Mouse (Mus musculus): Measurements from ENCODE around the gene Slc9a3r1. TPM values are rescaled to one million over a fixed set of nuclear protein-coding genes. Genes with fewer than 3 reads are reported as not detected.

The Slc9a3r1 gene
- polyA plus RNA-seq, 1 experiment from 2014 or later, result 98.7 TPM

GRCm38 (mm10) chr11:115202756-115203155 lies 39.6 kb downstream of the Slc9a3r1 start:
- ChIA-PET POLR2A (interaction anchor here (1.0 kb wide), 1 partner anchor 65 kb away, joined by 3 read pairs; no protein-coding TSS in a partner anchor), CTCF (interaction anchor here (1.0 to 2.7 kb wide), 14 partner anchors 9 to 84 kb away, joined by 3 to 23 read pairs (median 4); partner anchors contain the start of genes Fdxr and Grin2c)
- no peak for TF ChIP-seq CTCF (IDR thresholded peaks at IDR 0.05)
- no peaks in the 10 kb centered on the region for H3K27me3 ChIP-seq
- no peak for ATAC-seq
- DNase-seq (ENCODE audit: low read depth, low spot score), result no peak
- in situ Hi-C loops (cut with MboI; ENCODE audit: low pct_unique_long_range_greater_than_20kb), result loop anchor here (5.0 kb wide), 1 partner anchor 70 kb away; no protein-coding TSS in a partner anchor

GRCm38 (mm10) chr11:115208126-115208525 lies 45.0 kb downstream of the Slc9a3r1 start:
- in situ Hi-C loops (cut with MboI; ENCODE audit: low pct_unique_long_range_greater_than_20kb), result no loop called here
- CTCF ChIA-PET, result no interaction called here
- no peaks in the 10 kb centered on the region for H3K27me3 ChIP-seq
- no peak for ATAC-seq
- TF ChIP-seq CTCF (IDR thresholded peaks at IDR 0.05), result no peak
- DNase-seq (ENCODE audit: low read depth, low spot score), result no peak
- POLR2A ChIA-PET, result no interaction called here

- no peaks in the 10 kb centered on the region for H3K27me3 ChIP-seq
- ChIA-PET CTCF (no interaction called here), POLR2A (interaction anchor here (0.5 kb wide), 1 partner anchor 45 kb away, joined by 4 read pairs; no protein-coding TSS in a partner anchor)
- TF ChIP-seq CTCF (IDR thresholded peaks at IDR 0.05), result no peak
- DNase-seq (ENCODE audit: low read depth, low spot score) (no peak), ATAC-seq (no peak)
- in situ Hi-C loops (cut with MboI; ENCODE audit: low pct_unique_long_range_greater_than_20kb), result no loop called here
These were observed 45.9 kb downstream of the Slc9a3r1 start for GRCm38 (mm10) chr11:115208776-115209732.

GRCm38 (mm10) chr11:115209958-115210357 lies 46.8 kb downstream of the Slc9a3r1 start:
- ChIA-PET POLR2A (interaction anchor here (0.5 kb wide), 1 partner anchor 46 kb away, joined by 4 read pairs; no protein-coding TSS in a partner anchor), CTCF (no interaction called here)
- in situ Hi-C loops (cut with MboI; ENCODE audit: low pct_unique_long_range_greater_than_20kb), result no loop called here
- ATAC-seq (no peak), DNase-seq (ENCODE audit: low read depth, low spot score) (no peak)
- H3K27me3 ChIP-seq, result no peaks in the 10 kb centered on the region
- TF ChIP-seq CTCF (IDR thresholded peaks at IDR 0.05), result no peak

GRCm38 (mm10) chr11:115212116-115212515 lies 49.0 kb downstream of the Slc9a3r1 start:
- DNase-seq (ENCODE audit: low read depth, low spot score) (no peak), ATAC-seq (no peak)
- in situ Hi-C loops (cut with MboI; ENCODE audit: low pct_unique_long_range_greater_than_20kb), result no loop called here
- POLR2A ChIA-PET, result no interaction called here
- CTCF ChIA-PET, result interaction anchor here (0.8 to 1.2 kb wide), 2 partner anchors 10 to 65 kb away, joined by 3 to 4 read pairs; partner anchors contain the start of gene Fdxr
- no peak for TF ChIP-seq CTCF (IDR thresholded peaks at IDR 0.05)
- H3K27me3 ChIP-seq, result no peaks in the 10 kb centered on the region

- H3K27me3 ChIP-seq, result no peaks in the 10 kb centered on the region
- ChIA-PET CTCF (interaction anchor here (1.1 to 2.3 kb wide), 2 partner anchors 13 to 56 kb away, joined by 3 to 7 read pairs; no protein-coding TSS in a partner anchor), POLR2A (interaction anchor here (0.5 to 1.3 kb wide), 3 partner anchors 12 to 61 kb away, joined by 3 to 4 read pairs (median 4); partner anchors contain the start of gene Fdxr)
- DNase-seq (ENCODE audit: low read depth, low spot score), result no peak
- no peak for ATAC-seq
- in situ Hi-C loops (cut with MboI; ENCODE audit: low pct_unique_long_range_greater_than_20kb), result no loop called here
- TF ChIP-seq CTCF (IDR thresholded peaks at IDR 0.05), result no peak
These were observed 52.0 kb downstream of the Slc9a3r1 start for GRCm38 (mm10) chr11:115215123-115215522.

- in situ Hi-C loops (cut with MboI; ENCODE audit: low pct_unique_long_range_greater_than_20kb), result no loop called here
- no peak for TF ChIP-seq CTCF (IDR thresholded peaks at IDR 0.05)
- no peaks in the 10 kb centered on the region for H3K27me3 ChIP-seq
- CTCF ChIA-PET, result interaction anchor here (1.1 kb wide), 1 partner anchor 11 kb away, joined by 3 read pairs; no protein-coding TSS in a partner anchor
- ATAC-seq, result no peak
- DNase-seq (ENCODE audit: low read depth, low spot score), result no peak
- POLR2A ChIA-PET, result no interaction called here
These were observed 54.6 kb downstream of the Slc9a3r1 start for GRCm38 (mm10) chr11:115217439-115218410.

GRCm38 (mm10) chr11:115219263-115219662 lies 56.1 kb downstream of the Slc9a3r1 start:
- no peak for TF ChIP-seq CTCF (IDR thresholded peaks at IDR 0.05)
- DNase-seq (ENCODE audit: low read depth, low spot score) (no peak), ATAC-seq (no peak)
- in situ Hi-C loops (cut with MboI; ENCODE audit: low pct_unique_long_range_greater_than_20kb), result no loop called here
- H3K27me3 ChIP-seq, result no peaks in the 10 kb centered on the region
- ChIA-PET CTCF (interaction anchor here (1.5 kb wide), 1 partner anchor 17 kb away, joined by 4 read pairs; no protein-coding TSS in a partner anchor), POLR2A (no interaction called here)

GRCm38 (mm10) chr11:115219685-115220084 lies 56.5 kb downstream of the Slc9a3r1 start:
- in situ Hi-C loops (cut with MboI; ENCODE audit: low pct_unique_long_range_greater_than_20kb), result no loop called here
- DNase-seq (ENCODE audit: low read depth, low spot score) (no peak), ATAC-seq (no peak)
- no peak for TF ChIP-seq CTCF (IDR thresholded peaks at IDR 0.05)
- POLR2A ChIA-PET, result no interaction called here
- CTCF ChIA-PET, result interaction anchor here (1.5 kb wide), 1 partner anchor 18 kb away, joined by 4 read pairs; no protein-coding TSS in a partner anchor
- no peaks in the 10 kb centered on the region for H3K27me3 ChIP-seq

GRCm38 (mm10) chr11:115222077-115222476 lies 58.9 kb downstream of the Slc9a3r1 start:
- in situ Hi-C loops (cut with MboI; ENCODE audit: low pct_unique_long_range_greater_than_20kb), result no loop called here
- no peaks in the 10 kb centered on the region for H3K27me3 ChIP-seq
- POLR2A ChIA-PET, result no interaction called here
- TF ChIP-seq CTCF (IDR thresholded peaks at IDR 0.05), result no peak
- DNase-seq (ENCODE audit: low read depth, low spot score) (no peak), ATAC-seq (no peak)
- CTCF ChIA-PET, result interaction anchor here (1.7 kb wide), 1 partner anchor 47 kb away, joined by 3 read pairs; no protein-coding TSS in a partner anchor
